Mouse (Mus musculus): ENCODE measurements around the gene Rd3. TPM values are rescaled to one million over a fixed set of nuclear protein-coding genes. Genes with fewer than 3 reads are reported as not detected.

Rd3 gene
- polyA plus RNA-seq (2017; shearing (Covaris generic)): 0.80 TPM

GRCm38 (mm10) chr1:191977187-191977586 is at the start of gene Rd3:
TSS of gene Rd3 (plus strand) at chr1:191977370.

Other genes starting within 250 kb of the Rd3 start
- gene Nek2, start 155.9 kb upstream of the Rd3 start, polyA plus RNA-seq (2017; shearing (Covaris generic)): 0.22 TPM
- 26.4 TPM for gene Slc30a1, start 70.6 kb upstream of the Rd3 start, polyA plus RNA-seq (2017; shearing (Covaris generic))
- 90.1 TPM for gene Traf5, start 115.2 kb downstream of the Rd3 start, polyA plus RNA-seq (2017; shearing (Covaris generic))
- 18.0 TPM for gene Rcor3, start 160.7 kb downstream of the Rd3 start, polyA plus RNA-seq (2017; shearing (Covaris generic))
- gene Kcnh1, start 213.4 kb downstream of the Rd3 start, polyA plus RNA-seq (2017; shearing (Covaris generic)): not detected

All from effector memory CD4-positive, alpha-beta T cell, adult 5 months (primary cell).